Mouse (Mus musculus): ENCODE measurements around the gene Gxylt1. TPM values are rescaled to one million over a fixed set of nuclear protein-coding genes. Genes with fewer than 3 reads are reported as not detected.
"Not testable (repeated sequence)": the region's sequence is repeated elsewhere in the genome, so short reads cannot be mapped to it uniquely, and the experiment has no call there.

The Gxylt1 gene
- total RNA-seq (2022), result 10 to 100 TPM; 26.5 to 32.2 (median 31.0) TPM

DNA sequence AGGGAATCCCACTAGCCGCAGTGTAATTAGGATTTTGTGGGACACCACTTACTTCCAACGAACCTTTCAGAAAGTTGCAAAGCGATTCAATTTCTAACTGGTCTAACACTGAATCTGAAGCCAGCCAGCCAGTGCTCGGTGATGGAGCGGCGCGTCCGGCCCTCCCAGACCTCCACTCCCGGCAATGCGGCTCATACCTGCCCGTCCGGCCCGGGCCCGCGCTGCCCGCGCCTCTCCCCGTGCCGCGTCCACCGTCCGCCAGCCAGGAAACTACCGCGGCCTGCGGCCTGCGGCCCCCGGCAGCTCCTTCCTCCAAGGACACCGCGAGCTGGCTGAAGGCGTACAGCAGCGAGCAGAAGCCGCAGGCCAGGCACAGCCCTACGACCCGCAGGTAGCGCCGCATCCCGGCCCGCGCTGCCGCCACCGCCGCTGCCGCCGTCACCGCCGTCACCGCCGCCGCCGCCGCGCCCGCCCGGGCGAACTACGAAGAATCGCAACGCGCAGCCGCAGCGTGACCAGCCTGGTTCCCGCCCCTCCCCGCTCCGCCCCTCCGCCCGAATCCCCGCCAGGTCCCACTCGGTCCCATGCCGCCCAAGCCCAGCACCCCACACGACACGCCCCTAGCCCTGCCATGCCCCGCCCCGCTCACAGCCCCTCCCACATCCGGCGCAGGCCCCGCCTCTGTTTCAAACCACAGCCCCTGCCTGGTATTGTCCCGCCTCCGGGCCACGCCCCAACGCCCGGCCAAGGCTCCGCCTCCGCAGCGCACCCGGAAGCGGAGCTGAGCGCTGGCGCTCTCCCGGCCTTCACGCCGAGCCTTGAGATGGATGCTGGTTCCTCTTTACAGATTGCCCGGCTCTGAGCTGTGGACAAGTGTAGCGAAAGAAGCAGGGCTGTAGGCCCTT is at the start of gene Gxylt1:
Gene Gxylt1 (minus strand): TSS at position 501 of the 905 bp plus-strand sequence.
- DNase-seq, result peak; percentile 100

GRCm38 (mm10) chr15:93318781-93319180 is 43.8 kb upstream of the Gxylt1 start:
- DNase-seq, result peak; percentile 26

- not testable (repeated sequence) for DNase-seq
Measured at GRCm38 (mm10) chr15:93310304-93310703, 35.3 kb upstream of the Gxylt1 start.

DNA sequence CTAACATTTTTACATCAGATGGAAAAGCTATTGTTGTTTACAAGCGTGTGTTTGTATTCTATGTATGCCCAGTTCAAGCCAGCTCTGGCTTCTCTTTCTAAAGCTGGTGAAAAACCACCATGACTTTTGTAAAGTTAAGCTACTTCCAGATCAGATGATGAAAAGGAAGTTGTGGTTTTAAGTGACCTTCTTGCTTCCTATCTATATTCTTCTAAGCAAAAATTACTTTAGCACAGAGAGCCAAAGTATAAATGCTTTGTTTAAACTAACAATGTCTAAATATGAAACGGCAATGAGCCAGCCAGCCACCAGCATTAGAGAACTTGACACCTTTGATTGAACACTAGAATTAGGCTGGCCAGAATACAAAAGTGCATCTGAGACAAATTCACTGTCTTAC is 23.2 kb upstream of the Gxylt1 start:
- DNase-seq, result no peak

DNA sequence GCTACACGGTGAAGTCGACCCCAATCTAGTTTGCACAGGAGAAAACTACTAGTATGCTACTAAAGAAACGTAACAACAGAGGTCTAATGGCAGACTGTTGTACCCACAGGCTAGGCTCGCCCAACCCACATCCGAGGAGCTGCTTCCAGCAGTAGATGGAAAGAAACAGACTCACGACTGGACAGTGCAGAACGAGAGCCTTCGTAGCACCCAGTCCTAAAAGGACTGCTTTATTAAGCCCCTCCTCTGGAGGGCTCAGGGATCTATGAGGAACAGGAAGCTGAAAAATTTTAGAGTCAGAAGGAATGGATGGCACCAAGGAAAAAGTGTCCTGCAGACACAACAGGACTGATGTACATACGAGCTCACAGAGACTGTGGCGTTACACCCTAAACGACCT is 19.5 kb upstream of the Gxylt1 start:
- DNase-seq, result no peak

GRCm38 (mm10) chr15:93288321-93288720 is 13.3 kb upstream of the Gxylt1 start:
- DNase-seq, result no peak

DNA sequence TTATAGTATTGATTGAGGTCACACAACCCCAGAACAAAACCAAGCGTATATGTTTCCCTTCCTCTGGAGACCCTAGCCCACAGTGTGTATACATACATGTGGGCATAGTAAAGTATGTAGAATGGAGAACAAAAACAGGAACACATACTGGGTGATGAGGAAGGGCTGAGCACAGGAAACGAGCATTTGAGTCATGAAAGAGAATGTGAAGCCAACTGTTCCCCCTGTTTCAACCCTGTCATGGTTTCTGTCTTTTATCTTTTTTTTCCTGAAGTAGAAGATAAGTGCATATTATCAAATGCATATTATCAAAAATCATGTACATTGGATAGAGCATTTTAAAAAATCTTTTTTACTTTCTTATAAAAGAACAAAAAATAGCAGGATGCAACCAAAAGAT is 12.6 kb upstream of the Gxylt1 start:
- no peak for DNase-seq

DNA sequence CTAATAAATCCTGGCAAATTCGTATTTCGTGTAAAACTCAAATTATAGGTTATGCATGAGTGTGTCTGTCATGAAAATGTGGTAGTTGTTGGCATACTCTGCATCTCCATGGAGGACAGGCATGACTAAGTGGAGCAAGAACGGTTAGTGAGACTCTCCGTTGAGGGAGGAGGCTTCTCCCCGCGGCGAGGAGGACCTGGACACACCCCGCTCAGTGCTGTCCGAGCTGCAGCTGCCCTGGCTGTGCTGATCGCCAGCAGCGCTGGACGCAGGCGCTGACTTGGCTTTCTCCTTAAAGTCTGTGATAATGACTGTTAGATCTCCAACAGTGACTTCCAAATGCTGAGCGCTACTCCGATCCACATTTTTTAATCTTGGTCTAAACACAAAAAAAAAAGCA is 10.3 kb upstream of the Gxylt1 start:
- no peak for DNase-seq

- DNase-seq, result no peak
Measured at GRCm38 (mm10) chr15:93284326-93284725, 9.3 kb upstream of the Gxylt1 start.

- DNase-seq, result no peak
Measured at GRCm38 (mm10) chr15:93283349-93283748, 8.4 kb upstream of the Gxylt1 start.

DNA sequence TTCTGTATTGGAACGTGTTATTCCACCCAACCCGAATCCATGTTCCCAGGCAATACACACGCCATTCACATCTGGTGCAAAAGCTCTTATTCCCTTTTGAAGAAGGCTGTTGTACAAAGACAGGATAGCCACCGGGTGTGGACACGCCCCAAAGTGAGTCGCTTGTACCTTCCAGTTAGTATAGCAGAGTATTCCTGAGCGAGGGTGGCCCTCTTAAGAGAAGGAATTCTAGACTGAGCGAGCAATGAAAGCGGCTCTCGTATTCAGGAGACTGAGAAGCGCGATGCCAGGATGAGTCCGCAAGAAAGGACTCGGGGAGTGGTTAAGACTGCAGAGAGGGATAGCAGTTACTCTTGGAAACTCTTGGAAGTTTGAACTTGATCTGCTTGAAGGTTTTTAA is 1.3 kb upstream of the Gxylt1 start:
- no peak for DNase-seq

DNA sequence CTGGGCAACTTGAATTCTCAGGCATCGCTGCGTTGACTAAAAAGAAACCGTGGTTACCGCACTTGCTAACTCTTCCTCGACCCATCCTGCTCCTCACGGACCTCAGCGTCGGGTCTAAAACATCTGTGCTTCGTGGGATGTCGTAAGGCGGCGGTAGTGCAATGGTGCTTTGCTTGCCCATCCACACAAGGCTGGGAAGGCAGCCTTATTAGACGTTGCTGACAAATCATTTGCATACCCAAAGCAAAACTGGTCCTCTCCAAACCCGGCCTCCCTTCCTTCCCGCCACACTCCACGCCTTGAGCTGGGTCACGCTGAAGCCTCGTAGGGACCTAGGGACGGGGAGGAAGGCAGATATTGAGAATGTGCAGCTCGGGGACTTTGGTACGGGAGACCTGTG is 644 bp upstream of the Gxylt1 start:
- DNase-seq, result no peak

- no peak for DNase-seq
Measured at GRCm38 (mm10) chr15:93273788-93274678, 946 bp downstream of the Gxylt1 start.

DNA sequence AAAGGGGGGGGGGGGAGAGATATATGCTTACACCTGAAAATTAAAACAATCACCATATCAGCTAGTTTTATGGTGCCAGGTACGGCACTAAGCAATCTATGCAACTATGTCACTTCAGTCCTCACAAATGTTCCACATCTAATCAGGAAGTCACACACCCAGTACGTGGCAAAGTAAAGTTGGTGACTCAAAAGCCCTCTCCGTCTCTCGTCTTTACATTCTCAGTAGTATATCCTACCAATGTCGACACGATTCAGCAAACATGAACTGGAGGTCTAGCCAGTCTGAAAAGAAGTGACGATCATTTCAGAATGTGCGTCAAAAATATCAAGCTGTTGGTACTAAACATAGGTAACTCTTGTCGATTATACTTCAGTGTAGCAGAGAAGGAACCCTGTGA is 2.0 kb downstream of the Gxylt1 start:
- DNase-seq, result no peak

DNA sequence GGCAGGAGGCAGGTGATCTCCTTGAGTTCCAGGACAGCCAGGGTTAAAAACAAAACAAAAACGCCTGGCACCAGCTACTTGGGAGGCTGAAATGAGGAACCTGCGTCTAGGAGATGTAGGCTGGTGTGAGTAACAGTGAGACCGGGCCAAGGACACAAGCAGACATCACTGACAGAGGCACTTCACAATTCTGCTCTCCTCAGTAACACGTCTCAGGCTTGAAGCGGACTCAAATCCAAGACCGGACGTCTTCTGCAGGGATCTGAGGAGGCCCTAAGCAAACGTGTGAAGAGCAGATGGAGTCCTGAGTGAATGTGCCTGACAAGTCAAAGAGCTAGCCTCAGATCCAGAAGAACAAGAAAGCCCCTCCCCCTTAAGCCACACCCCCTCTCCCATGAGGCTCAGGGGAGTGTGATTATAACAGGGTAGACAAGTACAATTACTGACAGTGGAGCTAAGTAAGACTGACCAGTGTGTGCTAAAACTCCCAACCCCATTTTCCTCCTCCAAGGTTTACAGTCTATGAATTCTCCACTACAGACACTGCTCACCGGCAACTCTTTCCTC is 4.6 kb downstream of the Gxylt1 start:
- DNase-seq, result peak; percentile 54

GRCm38 (mm10) chr15:93269572-93269971 is 5.4 kb downstream of the Gxylt1 start:
- DNase-seq, result no peak

GRCm38 (mm10) chr15:93268001-93268400 is 7.0 kb downstream of the Gxylt1 start:
- DNase-seq, result no peak

GRCm38 (mm10) chr15:93267479-93267878 is 7.5 kb downstream of the Gxylt1 start:
- no peak for DNase-seq

GRCm38 (mm10) chr15:93266361-93266760 is 8.6 kb downstream of the Gxylt1 start:
- DNase-seq, result peak; percentile 44

DNA sequence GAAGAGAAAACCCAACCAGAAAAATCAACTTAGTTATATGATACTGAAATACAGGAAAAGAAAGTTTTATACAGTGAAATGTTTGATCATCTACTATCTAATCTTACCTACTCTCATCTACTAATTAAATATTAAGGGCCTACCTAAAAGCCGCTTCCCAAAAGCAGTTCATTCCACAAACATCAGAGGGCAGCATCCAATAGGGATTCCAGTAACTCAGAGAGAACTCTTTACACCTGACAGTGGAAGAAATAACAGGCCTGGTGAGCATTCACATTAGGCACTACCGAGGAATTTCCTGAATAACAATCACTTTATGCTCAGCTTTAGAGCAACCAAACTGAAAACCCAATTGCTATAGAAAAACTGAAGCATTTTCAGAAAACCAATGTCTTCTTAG is 9.3 kb downstream of the Gxylt1 start:
- peak; percentile 51 for DNase-seq

DNA sequence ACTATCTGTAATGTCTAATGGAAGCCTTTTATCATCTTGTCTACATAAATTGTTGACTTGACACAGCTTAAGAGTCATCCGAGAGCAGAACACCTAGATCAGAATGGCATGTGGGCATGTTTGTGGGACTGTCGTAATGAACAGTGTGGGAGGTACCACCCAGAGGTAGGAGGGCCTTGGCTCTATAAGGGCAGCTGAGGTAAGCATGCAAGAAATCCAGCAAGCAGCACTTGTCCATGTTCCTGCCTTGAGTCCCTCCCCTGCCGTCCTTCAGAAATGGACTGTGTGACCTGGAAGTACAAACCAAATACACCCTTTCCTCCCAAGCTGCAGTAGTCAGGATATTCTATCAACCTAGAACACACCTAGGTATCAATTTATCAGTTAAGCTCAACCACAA is 9.7 kb downstream of the Gxylt1 start:
- peak; percentile 37 for DNase-seq

DNA sequence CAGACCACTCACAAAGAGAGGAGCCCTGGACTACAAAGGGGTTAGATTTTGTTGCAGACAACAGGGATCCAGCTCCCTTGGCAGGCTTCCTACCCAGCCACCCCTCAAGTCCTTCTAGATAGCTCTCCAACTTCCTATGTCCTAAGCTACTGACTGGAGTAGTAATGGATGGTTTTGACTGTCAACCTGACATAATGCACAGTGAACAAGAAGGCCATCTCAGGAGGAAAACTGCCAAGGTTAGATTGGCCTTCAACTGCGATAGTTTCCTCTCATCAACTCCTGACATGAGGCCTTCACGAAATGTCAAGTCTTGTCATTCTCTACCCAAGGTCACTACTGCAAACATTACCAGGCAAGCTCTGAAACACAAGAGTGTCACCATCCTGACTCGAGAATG is 10.8 kb downstream of the Gxylt1 start:
- peak; percentile 81 for DNase-seq

DNA sequence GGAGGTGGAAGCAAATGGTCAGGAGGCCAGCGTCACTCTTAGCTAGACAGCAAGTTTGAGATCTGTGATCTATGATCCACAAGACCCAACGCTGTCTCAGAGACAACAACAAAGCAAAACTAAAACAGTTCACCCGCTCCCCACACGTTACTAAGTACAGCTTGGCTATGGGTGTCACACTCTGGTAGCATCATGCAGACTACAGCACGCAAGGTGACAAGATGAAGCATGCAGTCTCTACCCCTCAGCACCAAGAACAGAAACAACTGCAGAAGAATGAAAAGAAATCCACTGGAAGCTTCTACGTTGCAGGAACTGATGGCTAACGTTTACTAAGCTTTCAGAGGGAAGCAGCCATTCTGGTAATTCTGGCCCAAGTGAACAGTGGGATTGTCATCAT is 11.4 kb downstream of the Gxylt1 start:
- no peak for DNase-seq
